Mouse (Mus musculus) heart, embryonic 14.5 days (tissue): ENCODE measurements around the gene Atl3. TPM values are rescaled to one million over a fixed set of nuclear protein-coding genes. Genes with fewer than 3 reads are reported as not detected.
A peak's percentile ranks its signal among the peaks of the same experiment; 100 is the strongest.
"Not testable (repeated sequence)": the region's sequence is repeated elsewhere in the genome, so short reads cannot be mapped to it uniquely, and the experiment has no call there.

Experiments used
- ATAC-seq: fragments of 200-750 bp; cut with Nextera tagmentation; 2 replicates; pipeline ENCODE4 v1.8.0; 2017; ENCODE audit warnings: low read depth, moderate TSS enrichment; ENCODE audit not compliant: insufficient number of reproducible peaks, insufficient read depth, low FRiP score
- H3K27ac ChIP-seq, 2 experiments: fragments of 200-500 bp in 1 of 2; fragments of 300-500 bp in 1 of 2; sonication (generic) in 1 of 2; replicated peaks in 1 of 2; 2 replicates each; pipeline ENCODE4 v1.5.1; 2012 to 2014; ENCODE audit warnings: low read depth in 2 of 2, low read length in 2 of 2, control low read depth in 1 of 2, mild to moderate bottlenecking in 1 of 2, mixed read lengths in 1 of 2; ENCODE audit not compliant: control insufficient read depth in 1 of 2, insufficient read depth in 1 of 2
- H3K27me3 ChIP-seq: fragments of 300-500 bp; sonication (generic); 2 replicates; pipeline ENCODE4 v1.6.1; 2014; ENCODE audit warnings: mild to moderate bottlenecking, low read length, control low read depth; ENCODE audit not compliant: control insufficient read depth, insufficient read depth
- H3K36me3 ChIP-seq: fragments of 300-500 bp; sonication (generic); 2 replicates; pipeline ENCODE4 v1.6.1; 2014; ENCODE audit warnings: mild to moderate bottlenecking, control low read depth, low read length, mixed read lengths; ENCODE audit not compliant: control insufficient read depth, insufficient read depth
- H3K4me1 ChIP-seq, 2 experiments: fragments of 200-500 bp in 1 of 2; fragments of 300-500 bp in 1 of 2; sonication (generic) in 1 of 2; 2 replicates each; pipeline ENCODE4 v1.6.1; 2012 to 2014; ENCODE audit warnings: low read length in 2 of 2, control low read depth in 1 of 2, mixed read lengths in 1 of 2; ENCODE audit not compliant: control insufficient read depth in 2 of 2, insufficient read depth in 2 of 2
- H3K4me2 ChIP-seq: fragments of 300-500 bp; sonication (generic); 2 replicates; pipeline ENCODE4 v1.6.1; 2014; ENCODE audit warnings: mild to moderate bottlenecking, low read length
- H3K4me3 ChIP-seq, 2 experiments: fragments of 200-500 bp in 1 of 2; fragments of 300-500 bp in 1 of 2; sonication (generic) in 1 of 2; 2 replicates each; pipeline ENCODE4 v1.5.1; 2012 to 2014; ENCODE audit warnings: low read length in 2 of 2, mild to moderate bottlenecking in 2 of 2, control low read depth in 1 of 2, low read depth in 1 of 2, moderate library complexity in 1 of 2; ENCODE audit not compliant: control insufficient read depth in 1 of 2, insufficient read depth in 1 of 2
- H3K9ac ChIP-seq: fragments of 300-500 bp; sonication (generic); 2 replicates; pipeline ENCODE4 v1.6.1; 2014; ENCODE audit warnings: mild to moderate bottlenecking, low read length
- H3K9me3 ChIP-seq: fragments of 300-500 bp; sonication (generic); 2 replicates; pipeline ENCODE4 v1.6.1; 2016; ENCODE audit warnings: low read length, control low read depth; ENCODE audit not compliant: control insufficient read depth
- WGBS: fragments of 180-500 bp; shearing (Covaris S2); extraction: QIAGEN DNeasy Blood & Tissue Kit; methylation state at CpG from one replicate; pipeline ENCODE4 v1.1.7; 2014; 5-methylcytosine and 5-hydroxymethylcytosine counted together
- polyA plus RNA-seq: library from polyadenylated mRNA; unstranded; fragments of >200 nt; fragmentation: Nextera tagmentation; extraction: Ambion mirVana; gene quantifications from 2 replicates; pipeline ENCODE4 v1.2.1, GENCODE M21; 2014

Gene Atl3
- polyA plus RNA-seq, 1 experiment from 2014 or later, result 12.1 TPM

DNA sequence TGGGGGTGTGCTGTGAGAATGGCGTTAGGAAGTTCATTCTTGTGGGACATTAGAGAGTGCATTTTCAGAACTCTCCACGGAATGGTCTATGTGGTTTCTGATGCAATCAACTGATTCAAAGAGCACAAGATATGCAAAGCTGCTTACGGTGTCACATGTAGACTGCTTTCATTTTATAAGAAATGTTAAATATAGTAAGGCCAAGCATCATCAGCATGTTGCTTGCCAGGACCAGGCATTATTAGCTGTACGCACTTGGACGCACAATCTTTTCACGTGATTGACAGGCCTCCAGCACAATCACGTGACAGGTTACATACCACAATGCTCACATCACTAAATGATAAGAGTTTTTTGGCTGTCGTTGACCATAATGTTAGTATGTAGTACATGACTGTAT lies 6.2 kb upstream of the Atl3 start:
- H3K4me1 ChIP-seq, result peaks cover 0 to 11% of the 10 kb centered on the region in 2 experiments; a peak in 2 of 4 replicates
- no peak overlapping the region for H3K27ac ChIP-seq
- WGBS, result 52% methylated on average over 8 of the region's 8 CpGs
- no peak overlapping the region for H3K9ac ChIP-seq
- ATAC-seq, result no peak
- H3K4me3 ChIP-seq, result no peak overlapping the region
- no peaks in the 10 kb centered on the region for H3K27me3 ChIP-seq
- H3K4me2 ChIP-seq, result no peak overlapping the region
- no peaks in the 10 kb centered on the region for H3K36me3 ChIP-seq
- no peaks in the 10 kb centered on the region for H3K9me3 ChIP-seq

DNA sequence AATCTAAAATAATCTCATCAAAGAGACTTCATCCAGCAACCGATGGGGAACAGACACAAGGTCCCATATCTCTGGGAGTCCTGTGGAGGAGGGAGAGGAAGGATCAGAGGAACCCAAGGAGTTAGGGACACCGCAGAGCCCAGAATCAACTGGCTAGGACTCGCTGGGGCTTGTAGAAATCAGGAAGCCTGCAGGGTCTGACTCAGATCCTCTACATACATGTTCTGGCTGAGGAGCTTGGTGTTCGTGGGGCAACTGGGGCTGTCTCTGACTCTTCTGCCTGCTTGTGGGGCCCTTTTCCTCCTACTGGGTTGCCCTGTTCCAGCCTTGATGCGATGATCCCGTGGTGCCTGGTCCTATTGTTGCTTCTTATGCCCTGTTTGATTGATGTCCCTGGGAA lies 1.9 kb upstream of the Atl3 start:
- WGBS, result 87% methylated on average over 6 of the region's 6 CpGs
- no peak overlapping the region for H3K9ac ChIP-seq
- H3K4me1 ChIP-seq, result peaks cover 0 to 10% of the 10 kb centered on the region in 2 experiments; a peak in 2 of 4 replicates

DNA sequence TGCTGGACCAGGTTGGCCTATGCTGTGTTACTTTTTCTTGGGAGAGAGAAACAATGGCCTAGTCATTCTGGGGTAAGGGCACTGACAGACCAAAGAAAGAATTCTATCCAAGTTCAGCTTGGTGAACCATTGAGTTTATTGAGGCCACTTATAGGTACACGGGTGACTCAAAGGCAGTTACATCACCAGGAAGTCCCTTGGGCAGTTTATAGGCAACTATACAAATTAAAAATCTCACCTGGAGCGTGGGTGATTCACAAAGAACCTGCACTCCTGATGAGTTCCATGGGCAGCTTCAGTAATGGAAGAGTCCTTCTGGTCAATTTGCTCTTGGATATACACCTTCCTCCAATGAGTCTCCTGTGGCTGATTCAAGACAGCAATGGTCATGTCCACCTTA lies 1.2 kb upstream of the Atl3 start:
- H3K36me3 ChIP-seq, result no peaks in the 10 kb centered on the region
- peaks cover 0 to 10% of the 10 kb centered on the region in 2 experiments; a peak in 2 of 4 replicates for H3K4me1 ChIP-seq
- no peak overlapping the region for H3K27ac ChIP-seq
- H3K4me3 ChIP-seq, result no peak overlapping the region
- no peaks in the 10 kb centered on the region for H3K9me3 ChIP-seq
- ATAC-seq, result no peak
- 93% methylated on average over 2 of the region's 2 CpGs for WGBS
- no peak overlapping the region for H3K4me2 ChIP-seq
- H3K27me3 ChIP-seq, result no peaks in the 10 kb centered on the region
- no peak overlapping the region for H3K9ac ChIP-seq

More for the DNA sequence above, 1.9 kb upstream of the Atl3 start:
- no peaks in the 10 kb centered on the region for H3K9me3 ChIP-seq
- H3K36me3 ChIP-seq, result no peaks in the 10 kb centered on the region
- H3K4me2 ChIP-seq, result no peak overlapping the region
- H3K4me3 ChIP-seq, result no peak overlapping the region
- ATAC-seq, result no peak
- H3K27me3 ChIP-seq, result no peaks in the 10 kb centered on the region
- H3K27ac ChIP-seq, result no peak overlapping the region

DNA sequence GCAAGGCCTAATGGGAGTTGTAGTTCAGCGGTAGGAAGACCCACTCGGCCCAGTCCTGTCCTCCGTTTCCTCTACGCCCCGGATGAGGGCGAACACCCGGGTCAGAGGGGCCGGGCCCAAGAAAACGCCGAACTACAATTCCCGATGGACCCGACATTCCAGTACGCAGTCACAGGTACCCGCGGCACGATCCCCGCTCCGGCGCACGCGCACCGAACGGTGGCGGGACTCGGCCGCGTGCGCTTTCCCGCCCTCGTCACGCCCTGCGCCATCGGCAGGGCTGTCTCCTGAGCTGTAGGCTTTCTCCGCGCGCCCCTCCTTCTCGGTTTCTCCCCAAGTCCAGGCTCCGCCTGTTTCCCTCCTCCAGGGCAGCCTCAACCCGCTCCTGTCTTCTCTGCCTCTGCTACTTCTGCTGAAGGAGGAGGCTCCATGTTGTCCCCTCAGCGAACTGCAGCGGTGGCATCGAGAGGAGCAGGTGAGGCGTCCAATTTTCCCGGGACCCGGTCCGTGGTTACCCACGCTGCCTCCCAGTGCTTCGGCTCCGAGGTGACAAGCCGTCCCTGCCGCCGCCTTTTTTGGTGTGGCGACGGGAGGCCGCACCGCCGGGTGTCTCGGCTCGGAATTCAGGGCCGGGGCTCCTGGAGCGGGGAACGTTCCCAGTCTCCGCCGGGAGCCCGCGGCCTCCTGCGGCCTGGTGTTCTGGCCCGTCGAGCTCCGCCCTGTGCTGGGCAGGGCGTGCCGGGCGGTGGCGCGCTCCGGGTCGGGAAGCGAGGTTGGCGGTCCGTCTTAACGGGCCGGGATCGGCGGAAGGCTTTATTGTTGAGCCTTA lies 561 bp downstream of the Atl3 start:
- Histone ChIP-seq H3K36me3 (no peaks in the 10 kb centered on the region), H3K27ac (peak overlapping the region; percentile 96 to 100), H3K9ac (peak overlapping the region; percentile 94), H3K27me3 (no peaks in the 10 kb centered on the region), H3K4me2 (peak overlapping the region; percentile 82), H3K4me1 (peaks cover 0 to 5% of the 10 kb centered on the region in 2 experiments; a peak in 2 of 4 replicates), H3K4me3 (peak overlapping the region; percentile 68 to 80), H3K9me3 (no peaks in the 10 kb centered on the region)
- under 1% methylated on average over 84 of the region's 84 CpGs for WGBS
- peak; percentile 94 for ATAC-seq

DNA sequence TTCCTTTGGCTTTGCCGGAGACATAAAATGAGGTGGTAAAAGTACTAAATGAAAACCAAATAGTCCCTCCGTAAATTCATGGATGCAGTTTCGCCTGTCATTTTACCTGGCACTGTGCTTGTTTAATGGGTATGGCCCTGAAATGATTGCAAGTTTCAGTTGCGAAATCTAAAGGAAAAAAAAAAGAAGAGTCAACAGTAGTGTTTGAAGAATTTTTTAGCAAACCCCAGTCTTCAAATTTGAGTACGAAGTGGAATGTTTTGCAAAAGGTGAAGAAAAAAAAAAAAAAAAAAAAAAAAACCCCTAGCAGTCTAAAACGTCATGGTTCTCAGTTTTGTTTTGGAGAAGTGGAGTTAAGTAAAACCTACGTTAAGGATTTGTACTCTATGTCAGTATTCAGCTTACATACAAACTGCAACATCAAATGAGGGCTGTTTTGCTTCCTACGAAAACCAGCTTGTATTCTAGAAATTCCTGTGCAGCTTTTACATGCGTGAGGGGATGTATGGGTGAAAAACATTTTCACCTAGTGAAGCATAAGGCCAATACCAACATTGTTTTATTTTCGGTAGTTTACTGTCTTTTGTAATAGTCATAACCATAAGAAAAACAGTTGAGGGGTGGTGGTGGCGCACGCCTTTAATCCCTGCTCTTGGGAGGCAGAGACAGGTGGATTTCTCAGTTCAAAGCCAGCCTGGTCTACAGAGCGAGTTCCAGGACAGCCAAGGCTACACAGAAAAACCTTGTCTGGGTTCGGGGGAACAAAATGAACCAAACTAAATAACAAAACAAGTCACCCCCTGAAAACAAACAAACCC lies 1.6 kb downstream of the Atl3 start:
- ATAC-seq, result no peak
- peak overlapping the region; percentile 82 for H3K4me2 ChIP-seq
- no peaks in the 10 kb centered on the region for H3K36me3 ChIP-seq
- H3K27me3 ChIP-seq, result no peaks in the 10 kb centered on the region
- peak overlapping the region in 1 of 2 experiments; percentile 100; a peak in 2 of 4 replicates for H3K27ac ChIP-seq
- peak overlapping the region; percentile 68 to 80; a peak in 3 of 4 replicates for H3K4me3 ChIP-seq
- WGBS, result 42% methylated on average over 14 of the region's 14 CpGs
- H3K9ac ChIP-seq, result peak overlapping the region; percentile 94
- peaks cover 0 to 5% of the 10 kb centered on the region in 2 experiments; a peak in 2 of 4 replicates for H3K4me1 ChIP-seq
- no peaks in the 10 kb centered on the region for H3K9me3 ChIP-seq

DNA sequence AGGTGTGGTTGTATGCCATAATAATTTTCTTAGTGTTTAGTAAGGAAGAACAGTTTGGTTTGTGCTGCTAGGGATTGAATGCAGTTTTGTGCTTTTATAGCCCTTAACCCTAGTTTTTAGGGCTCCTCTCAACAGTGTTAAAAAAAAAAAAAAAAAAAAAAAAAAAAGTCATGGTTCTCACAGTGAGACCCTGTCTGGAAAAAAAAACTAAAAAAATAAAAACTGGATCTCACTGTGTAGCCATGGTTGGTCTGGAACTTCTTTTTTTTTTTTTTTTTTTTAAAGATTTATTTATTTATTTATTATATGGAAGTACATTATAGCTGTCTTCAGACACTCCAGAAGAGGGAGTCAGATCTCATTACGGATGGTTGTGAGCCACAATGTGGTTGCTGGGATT lies 2.2 kb downstream of the Atl3 start:
- H3K4me3 ChIP-seq, H3K9me3 ChIP-seq, H3K27ac ChIP-seq, H3K36me3 ChIP-seq, ATAC-seq, H3K9ac ChIP-seq, H3K27me3 ChIP-seq, H3K4me1 ChIP-seq: not testable (repeated sequence)
- 65% methylated on average over 1 of the region's 1 CpGs for WGBS
- peak overlapping the region; percentile 82 for H3K4me2 ChIP-seq

DNA sequence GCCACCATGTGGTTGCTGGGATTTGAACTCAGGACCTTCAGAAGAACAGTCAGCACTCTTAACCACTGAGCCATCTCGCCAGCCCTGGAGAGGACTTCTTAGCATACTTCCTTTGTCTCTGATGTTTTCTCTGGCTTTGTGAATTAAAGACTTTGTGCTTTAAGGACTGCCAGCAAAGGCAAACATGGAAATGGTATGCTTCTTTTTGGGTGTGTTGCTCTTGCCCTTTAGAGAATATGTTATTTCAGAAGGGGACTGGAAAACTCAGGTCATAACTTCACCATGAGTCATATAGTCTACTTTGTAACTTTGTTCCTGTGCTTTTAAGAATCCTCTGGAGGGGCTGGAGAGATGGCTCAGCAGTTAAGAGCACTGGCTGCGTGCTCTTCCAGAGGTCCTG lies 5.0 kb downstream of the Atl3 start:
- ATAC-seq, result no peak
- H3K4me2 ChIP-seq, result no peak overlapping the region
- no peaks in the 10 kb centered on the region for H3K27me3 ChIP-seq
- 78% methylated on average over 2 of the region's 2 CpGs for WGBS
- no peaks in the 10 kb centered on the region for H3K9me3 ChIP-seq
- peaks cover 0 to 6% of the 10 kb centered on the region in 2 experiments; a peak in 2 of 4 replicates for H3K4me1 ChIP-seq
- H3K9ac ChIP-seq, result no peak overlapping the region
- no peak overlapping the region for H3K27ac ChIP-seq
- H3K36me3 ChIP-seq, result no peaks in the 10 kb centered on the region
- H3K4me3 ChIP-seq, result no peak overlapping the region
